Mouse (Mus musculus) stomach, embryonic 15.5 days (tissue): ENCODE measurements around the gene Clrn3. TPM values are rescaled to one million over a fixed set of nuclear protein-coding genes. Genes with fewer than 3 reads are reported as not detected.

ENCODE experiments used
- ATAC-seq: fragments of 200-750 bp; cut with Nextera tagmentation; 2 replicates; pipeline ENCODE4 v1.8.0; 2017; ENCODE audit warnings: low read depth, moderate number of reproducible peaks, moderate TSS enrichment; ENCODE audit not compliant: insufficient read depth, low FRiP score
- H3K27ac ChIP-seq: fragments of 300-500 bp; sonication (generic); 2 replicates; pipeline ENCODE4 v1.5.1; 2015; ENCODE audit warnings: mild to moderate bottlenecking, inconsistent platforms
- H3K27me3 ChIP-seq: fragments of 300-500 bp; sonication (generic); replicated peaks from 2 replicates; pipeline ENCODE4 v1.6.1; 2015; ENCODE audit warnings: inconsistent platforms
- H3K36me3 ChIP-seq: fragments of 300-500 bp; sonication (generic); 2 replicates; pipeline ENCODE4 v1.6.1; 2015; ENCODE audit warnings: inconsistent platforms
- H3K4me1 ChIP-seq: fragments of 300-500 bp; sonication (generic); 2 replicates; pipeline ENCODE4 v1.6.1; 2015; ENCODE audit warnings: inconsistent platforms
- H3K4me2 ChIP-seq: fragments of 300-500 bp; sonication (generic); 2 replicates; pipeline ENCODE4 v1.6.1; 2015; ENCODE audit warnings: mild to moderate bottlenecking, inconsistent platforms
- H3K4me3 ChIP-seq: fragments of 300-500 bp; sonication (generic); replicated peaks from 2 replicates; pipeline ENCODE4 v1.5.1; 2015; ENCODE audit warnings: inconsistent platforms
- H3K9ac ChIP-seq: fragments of 300-500 bp; sonication (generic); 2 replicates; pipeline ENCODE4 v1.6.1; 2015; ENCODE audit warnings: inconsistent platforms
- H3K9me3 ChIP-seq: fragments of 300-500 bp; sonication (generic); 2 replicates; pipeline ENCODE4 v1.6.1; 2016; ENCODE audit warnings: inconsistent platforms
- WGBS: fragments of 180-500 bp; shearing (Covaris S2); methylation state at CpG from one replicate; pipeline ENCODE4 v1.1.7; 2015; 5-methylcytosine and 5-hydroxymethylcytosine counted together
- polyA plus RNA-seq: library from polyadenylated mRNA; unstranded; fragments of >200 nt; fragmentation: Nextera tagmentation; extraction: Ambion mirVana; gene quantifications from 2 replicates; pipeline ENCODE4 v1.2.1, GENCODE M21; 2015

The Clrn3 gene
- polyA plus RNA-seq, 1 experiment from 2014 or later: 5.2 TPM

DNA sequence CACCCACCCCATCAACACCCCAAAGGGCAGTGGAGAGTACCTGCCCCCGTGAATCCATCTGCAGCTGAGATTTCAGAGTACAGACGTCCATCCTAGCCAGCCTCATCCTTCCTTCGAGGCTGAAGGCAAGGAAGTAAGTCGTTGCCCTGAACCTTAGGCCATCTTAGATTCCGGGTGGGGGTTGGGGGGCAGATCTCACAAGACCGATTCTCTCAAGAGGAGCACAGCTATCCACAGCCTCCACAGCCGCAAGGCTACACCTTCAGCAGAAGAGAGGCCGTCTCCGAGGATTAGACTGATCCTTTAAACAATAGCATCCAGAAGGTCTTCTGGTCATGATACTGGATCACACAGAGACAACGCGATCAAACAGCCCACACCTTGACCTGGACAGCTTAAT, 44.1 kb downstream of the Clrn3 start:
- H3K4me1 ChIP-seq: no peaks in the 10 kb centered on the region
- H3K27me3 ChIP-seq: no peaks in the 10 kb centered on the region
- ATAC-seq: no peak
- H3K9me3 ChIP-seq: no peaks in the 10 kb centered on the region
- H3K27ac ChIP-seq: no peak overlapping the region
- no peak overlapping the region for H3K9ac ChIP-seq
- H3K4me3 ChIP-seq: no peak overlapping the region
- no peaks in the 10 kb centered on the region for H3K36me3 ChIP-seq
- no peak overlapping the region for H3K4me2 ChIP-seq
- WGBS: 56% methylated on average over 11 of the region's 11 CpGs

DNA sequence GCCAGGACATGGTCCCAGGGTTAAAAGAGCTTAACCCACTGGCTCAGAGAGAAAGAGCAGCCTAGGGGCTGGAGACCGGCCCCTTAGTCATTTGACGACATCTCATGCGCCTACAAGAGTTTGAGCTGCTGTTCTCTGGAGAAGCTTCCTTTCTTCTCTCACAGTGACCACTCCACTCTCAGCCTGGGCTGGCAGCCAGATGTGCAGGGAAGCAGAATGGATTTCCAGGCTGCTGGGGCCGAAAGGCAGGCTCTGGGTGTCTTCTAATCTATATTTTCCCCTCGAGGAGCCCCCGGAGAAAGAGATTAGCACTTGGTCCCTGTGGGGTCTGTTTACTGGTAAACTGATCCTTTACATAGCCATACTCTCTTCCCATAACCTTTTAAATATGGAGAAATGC, 44.7 kb downstream of the Clrn3 start:
- WGBS: 53% methylated on average over 6 of the region's 6 CpGs
- no peaks in the 10 kb centered on the region for H3K36me3 ChIP-seq
- H3K9me3 ChIP-seq: no peaks in the 10 kb centered on the region

DNA sequence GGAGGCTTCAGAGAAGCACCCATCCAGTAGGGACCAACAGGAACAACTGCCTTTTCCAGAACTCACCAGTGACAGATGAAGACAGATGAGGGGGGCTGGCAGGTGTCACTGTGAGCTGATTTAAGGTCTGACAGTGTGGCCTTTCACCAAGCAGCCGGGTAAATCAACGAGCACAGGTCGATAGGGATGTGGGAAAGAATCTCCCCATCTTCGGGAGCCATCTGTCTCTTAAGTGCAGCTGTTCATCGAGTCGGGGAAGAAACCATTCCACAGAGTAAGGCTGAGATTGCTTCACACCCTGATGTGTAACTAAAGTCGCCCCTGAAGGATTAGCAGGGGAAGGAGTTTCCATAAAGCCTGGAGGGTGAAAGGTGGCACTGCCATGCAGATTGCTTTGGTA, 47.3 kb downstream of the Clrn3 start:
- WGBS: 20% methylated on average over 7 of the region's 7 CpGs
- no peak overlapping the region for H3K4me2 ChIP-seq

More for the DNA sequence above, 44.7 kb downstream of the Clrn3 start:
- Histone ChIP-seq H3K9ac (no peak overlapping the region), H3K4me2 (no peak overlapping the region), H3K27me3 (no peaks in the 10 kb centered on the region), H3K4me1 (no peaks in the 10 kb centered on the region), H3K4me3 (no peak overlapping the region), H3K27ac (no peak overlapping the region)
- ATAC-seq: no peak

DNA sequence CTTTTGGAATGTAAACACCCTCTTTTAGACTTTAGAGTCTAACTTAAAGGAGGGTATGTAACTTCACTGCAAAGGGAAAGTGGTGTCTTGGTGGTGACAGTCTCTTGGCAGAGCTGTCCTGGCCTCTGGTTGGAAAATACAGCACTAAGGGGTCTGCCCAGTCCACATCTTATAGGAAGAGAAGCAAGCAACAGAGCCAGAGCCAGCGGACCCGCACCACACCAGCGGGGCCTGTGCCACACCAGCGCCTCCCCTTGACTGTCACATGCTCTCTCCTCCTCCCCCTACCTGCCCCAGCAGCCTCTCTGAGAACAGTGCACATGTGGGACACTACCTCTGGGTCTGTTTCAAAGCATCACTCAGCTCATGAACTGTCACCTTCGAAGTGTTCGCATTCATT, 48.5 kb downstream of the Clrn3 start:
- no peak overlapping the region for H3K4me3 ChIP-seq
- H3K27ac ChIP-seq: no peak overlapping the region
- H3K9me3 ChIP-seq: no peaks in the 10 kb centered on the region
- no peaks in the 10 kb centered on the region for H3K4me1 ChIP-seq
- no peaks in the 10 kb centered on the region for H3K36me3 ChIP-seq
- no peak overlapping the region for H3K4me2 ChIP-seq
- ATAC-seq: no peak
- WGBS: 78% methylated on average over 6 of the region's 6 CpGs
- no peaks in the 10 kb centered on the region for H3K27me3 ChIP-seq
- no peak overlapping the region for H3K9ac ChIP-seq

More for the DNA sequence above, 47.3 kb downstream of the Clrn3 start:
- Histone ChIP-seq H3K4me1 (no peaks in the 10 kb centered on the region), H3K4me3 (no peak overlapping the region), H3K9me3 (no peaks in the 10 kb centered on the region), H3K36me3 (no peaks in the 10 kb centered on the region), H3K27ac (no peak overlapping the region), H3K9ac (no peak overlapping the region), H3K27me3 (no peaks in the 10 kb centered on the region)
- no peak for ATAC-seq

DNA sequence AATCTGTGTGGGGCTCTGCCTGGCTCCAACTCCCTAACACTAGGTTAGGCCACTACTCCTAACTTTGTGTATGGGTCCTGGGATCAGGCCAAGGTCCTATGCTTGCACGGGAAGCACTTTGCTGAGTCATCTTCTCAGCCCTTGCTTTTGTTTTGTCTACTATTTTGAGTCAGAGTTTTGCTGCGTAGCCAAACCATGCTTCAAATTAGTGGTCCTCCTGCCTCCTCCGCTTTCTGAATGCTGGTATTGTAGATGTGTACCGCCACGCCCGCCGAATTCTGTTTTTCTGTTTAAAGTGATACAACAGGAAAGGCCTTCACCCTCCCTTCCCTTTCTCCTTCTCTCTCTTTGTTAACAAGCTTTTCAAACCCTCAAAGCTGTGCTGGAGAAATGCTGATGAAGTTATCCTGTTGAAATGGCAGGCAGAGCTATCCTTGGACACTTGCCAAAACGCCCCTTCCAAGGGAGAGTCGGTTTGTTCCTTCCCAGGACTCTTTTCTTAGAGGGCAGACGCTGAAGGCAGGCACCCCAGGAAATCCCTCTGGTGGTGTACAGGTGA, 49.1 kb downstream of the Clrn3 start:
- H3K9ac ChIP-seq: no peak overlapping the region
- no peak overlapping the region for H3K4me3 ChIP-seq
- H3K4me2 ChIP-seq: no peak overlapping the region
- WGBS: 41% methylated on average over 10 of the region's 10 CpGs
- H3K36me3 ChIP-seq: no peaks in the 10 kb centered on the region
- no peak for ATAC-seq
- H3K4me1 ChIP-seq: no peaks in the 10 kb centered on the region
- no peaks in the 10 kb centered on the region for H3K9me3 ChIP-seq
- H3K27ac ChIP-seq: no peak overlapping the region; the same call in 1 of the 2 replicates
- H3K27me3 ChIP-seq: no peaks in the 10 kb centered on the region

DNA sequence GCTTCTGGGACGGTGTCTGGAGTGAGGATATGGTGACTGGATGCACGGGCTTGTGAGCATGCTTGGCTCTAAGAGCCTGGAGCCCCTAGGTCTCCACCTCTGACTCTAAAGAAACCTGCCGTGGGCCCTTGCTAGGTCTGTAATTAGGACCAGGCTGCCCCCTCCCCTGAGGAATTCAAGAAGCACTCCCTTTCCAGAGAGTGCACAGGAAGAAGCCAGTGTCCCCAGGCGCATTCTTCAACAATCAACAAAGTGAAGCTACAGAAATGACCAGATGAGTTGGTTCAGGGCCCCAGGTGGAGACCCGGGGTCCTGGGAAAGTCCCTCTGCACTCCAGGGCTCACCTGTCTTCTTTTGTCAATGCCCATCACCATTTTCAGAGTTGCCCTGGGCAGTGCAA, 51.2 kb downstream of the Clrn3 start:
- H3K27ac ChIP-seq: no peak overlapping the region
- WGBS: 48% methylated on average over 5 of the region's 5 CpGs
- no peak for ATAC-seq
- H3K27me3 ChIP-seq: no peaks in the 10 kb centered on the region
- H3K4me1 ChIP-seq: no peaks in the 10 kb centered on the region
- no peak overlapping the region for H3K9ac ChIP-seq
- no peaks in the 10 kb centered on the region for H3K36me3 ChIP-seq
- no peaks in the 10 kb centered on the region for H3K9me3 ChIP-seq
- H3K4me2 ChIP-seq: no peak overlapping the region
- H3K4me3 ChIP-seq: no peak overlapping the region

DNA sequence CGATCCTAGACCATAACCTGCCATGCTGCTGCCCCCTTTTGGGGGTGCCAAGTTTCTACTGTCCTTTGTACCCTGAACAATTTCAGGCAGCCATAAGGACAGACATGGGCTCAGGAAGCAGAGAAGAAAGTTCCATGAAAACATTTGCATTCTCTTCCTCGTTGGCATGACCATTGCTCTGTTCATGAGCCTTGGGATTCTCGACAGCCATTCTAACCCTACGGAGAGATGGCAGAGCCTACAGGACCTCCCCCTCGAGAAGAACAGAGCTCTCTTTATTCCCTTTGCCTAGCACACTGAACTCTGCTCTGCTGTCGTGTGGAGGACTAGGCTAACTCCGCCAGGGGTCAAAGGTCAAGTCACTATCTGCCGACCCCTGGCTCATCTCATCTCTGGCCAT, 52.5 kb downstream of the Clrn3 start:
- H3K4me3 ChIP-seq: no peak overlapping the region
- no peaks in the 10 kb centered on the region for H3K36me3 ChIP-seq
- no peak overlapping the region for H3K27ac ChIP-seq
- H3K9me3 ChIP-seq: no peaks in the 10 kb centered on the region
- H3K4me1 ChIP-seq: no peaks in the 10 kb centered on the region
- no peaks in the 10 kb centered on the region for H3K27me3 ChIP-seq
- 52% methylated on average over 8 of the region's 8 CpGs for WGBS
- H3K9ac ChIP-seq: no peak overlapping the region
- no peak overlapping the region for H3K4me2 ChIP-seq
- ATAC-seq: no peak

DNA sequence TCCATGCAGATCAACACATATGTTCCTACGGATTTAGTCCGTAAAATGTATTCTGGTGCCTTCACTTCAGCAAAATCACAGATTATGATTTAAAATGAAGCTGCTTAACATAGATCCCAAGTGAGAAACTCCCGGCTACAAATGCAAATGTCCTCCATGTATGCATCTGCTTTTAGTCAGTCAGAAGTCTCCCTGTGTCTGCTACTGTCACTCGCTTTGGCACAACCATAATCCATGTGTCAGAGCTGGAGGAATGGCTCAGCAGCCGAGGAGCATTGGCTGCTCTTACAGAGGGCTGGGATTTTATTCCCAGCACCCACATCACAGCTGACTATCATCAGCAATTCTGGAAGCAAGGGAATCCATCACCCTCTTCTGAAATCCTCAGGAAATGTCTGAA, 58.1 kb downstream of the Clrn3 start:
- no peaks in the 10 kb centered on the region for H3K9me3 ChIP-seq
- ATAC-seq: no peak
- WGBS: 81% methylated on average over 5 of the region's 5 CpGs

DNA sequence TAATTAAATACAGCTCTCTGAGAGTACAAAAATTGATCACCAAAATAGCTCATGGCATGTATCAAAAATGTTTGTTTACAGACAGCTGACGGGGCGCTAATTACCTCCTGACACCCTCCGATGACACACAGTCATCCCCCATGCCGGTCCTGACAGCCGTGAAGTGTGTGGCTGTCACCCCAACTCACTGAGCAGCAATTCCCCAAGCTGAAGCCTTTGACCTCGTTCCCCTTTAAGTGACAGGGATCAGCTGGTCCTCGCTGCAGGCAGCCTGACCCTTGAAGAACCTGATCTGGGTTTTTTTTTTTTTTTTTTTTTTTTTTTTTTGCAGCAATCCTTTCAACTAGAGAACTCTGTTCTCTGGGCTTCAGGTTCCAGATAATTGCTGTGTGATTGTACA, 59.8 kb downstream of the Clrn3 start:
- no peaks in the 10 kb centered on the region for H3K9me3 ChIP-seq
- no peaks in the 10 kb centered on the region for H3K4me1 ChIP-seq
- 34% methylated on average over 7 of the region's 7 CpGs for WGBS
- no peak overlapping the region for H3K4me2 ChIP-seq
- no peaks in the 10 kb centered on the region for H3K36me3 ChIP-seq
- H3K27ac ChIP-seq: no peak overlapping the region
- H3K9ac ChIP-seq: no peak overlapping the region
- H3K4me3 ChIP-seq: no peak overlapping the region
- ATAC-seq: no peak
- H3K27me3 ChIP-seq: no peaks in the 10 kb centered on the region; the same call in 1 of the 2 replicates

More for the DNA sequence above, 58.1 kb downstream of the Clrn3 start:
- H3K4me3 ChIP-seq: no peak overlapping the region
- H3K4me2 ChIP-seq: no peak overlapping the region
- no peak overlapping the region for H3K9ac ChIP-seq
- no peaks in the 10 kb centered on the region for H3K4me1 ChIP-seq
- no peaks in the 10 kb centered on the region for H3K27me3 ChIP-seq
- H3K36me3 ChIP-seq: no peaks in the 10 kb centered on the region
- no peak overlapping the region for H3K27ac ChIP-seq

DNA sequence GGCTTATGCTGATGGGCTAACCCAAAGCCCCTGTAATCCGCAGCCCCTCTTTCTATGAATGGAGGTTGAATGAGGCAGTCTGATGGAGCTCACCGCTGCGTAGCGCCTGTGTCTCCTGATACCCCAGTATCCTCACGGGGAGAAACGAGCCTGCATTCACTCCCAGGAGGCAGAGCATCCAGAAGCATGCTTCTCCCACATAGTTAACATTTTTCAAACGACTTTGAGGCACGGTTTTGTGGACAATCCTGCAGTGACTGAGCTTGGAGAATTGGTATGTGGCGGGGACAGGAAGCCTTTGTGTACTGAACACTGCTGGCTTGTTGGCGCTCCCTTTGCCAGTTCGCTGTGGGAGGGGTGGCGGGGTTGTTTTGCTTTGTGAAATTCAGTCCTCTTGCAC, 63.2 kb downstream of the Clrn3 start:
- Histone ChIP-seq H3K4me2 (no peak overlapping the region), H3K27ac (no peak overlapping the region), H3K9me3 (no peaks in the 10 kb centered on the region), H3K9ac (no peak overlapping the region), H3K4me3 (no peak overlapping the region), H3K27me3 (no peaks in the 10 kb centered on the region; the same call in 1 of the 2 replicates), H3K36me3 (no peaks in the 10 kb centered on the region), H3K4me1 (no peaks in the 10 kb centered on the region)
- WGBS: 16% methylated on average over 12 of the region's 12 CpGs
- ATAC-seq: no peak

DNA sequence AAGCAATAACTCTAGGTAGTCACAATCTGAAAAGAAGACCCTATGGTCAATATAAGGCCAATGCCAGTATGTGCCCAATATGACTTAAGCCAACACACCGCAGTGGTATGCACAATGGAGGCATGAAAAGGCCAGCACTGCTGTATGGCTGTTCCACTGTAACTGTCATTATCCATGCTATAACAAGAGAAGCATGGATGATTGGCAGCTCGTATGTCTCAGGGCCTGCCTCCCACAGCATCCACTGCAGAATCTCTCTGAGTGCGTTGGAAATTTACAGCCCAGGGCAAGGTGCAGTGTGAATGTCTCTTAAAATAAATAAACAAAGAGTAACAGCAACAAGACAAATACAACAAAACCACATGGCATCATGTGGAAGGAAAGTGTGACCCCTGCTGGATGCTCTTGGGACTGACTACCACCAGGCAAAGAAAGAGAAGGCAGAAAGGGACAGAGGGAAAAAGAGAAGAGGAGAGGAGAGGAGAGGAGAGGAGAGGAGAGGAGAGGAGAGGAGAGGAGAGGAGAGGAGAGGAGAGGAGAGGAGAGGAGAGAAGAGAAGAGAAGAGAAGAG, 63.7 kb downstream of the Clrn3 start:
- Histone ChIP-seq H3K9ac (no peak overlapping the region), H3K9me3 (no peaks in the 10 kb centered on the region), H3K36me3 (no peaks in the 10 kb centered on the region), H3K27ac (no peak overlapping the region), H3K4me1 (no peaks in the 10 kb centered on the region), H3K4me3 (no peak overlapping the region), H3K27me3 (no peaks in the 10 kb centered on the region; the same call in 1 of the 2 replicates), H3K4me2 (no peak overlapping the region)
- ATAC-seq: no peak
- 47% methylated on average over 3 of the region's 3 CpGs for WGBS
